Mouse (Mus musculus) kidney, postnatal 0 days (tissue): ENCODE measurements around the gene Lzts2. TPM values are rescaled to one million over a fixed set of nuclear protein-coding genes. Genes with fewer than 3 reads are reported as not detected.

Experiments used
- ATAC-seq: fragments of 200-750 bp; cut with Nextera tagmentation; replicated peaks from 2 replicates; pipeline ENCODE4 v1.8.0; 2017; ENCODE audit warnings: low read depth, moderate number of reproducible peaks, moderate TSS enrichment, moderate library complexity; ENCODE audit not compliant: low FRiP score
- DNase-seq: peaks from one replicate; pipeline ENCODE4 v3.0.0-alpha.2; 2016; ENCODE audit warnings: low spot score
- H3K27ac ChIP-seq: fragments of 300-500 bp; sonication (generic); 2 replicates; pipeline ENCODE4 v1.5.1; 2014; ENCODE audit warnings: mild to moderate bottlenecking
- H3K27me3 ChIP-seq: fragments of 300-500 bp; sonication (generic); 2 replicates; pipeline ENCODE4 v1.6.1; 2014; ENCODE audit warnings: low read length, mixed read lengths; ENCODE audit not compliant: insufficient read depth
- H3K36me3 ChIP-seq: fragments of 300-500 bp; sonication (generic); 2 replicates; pipeline ENCODE4 v1.6.1; 2014; ENCODE audit warnings: low read length, mixed read lengths; ENCODE audit not compliant: insufficient read depth
- H3K4me1 ChIP-seq: fragments of 300-500 bp; sonication (generic); replicated peaks from 2 replicates; pipeline ENCODE4 v1.6.1; 2014; ENCODE audit warnings: antibody characterized with exemption, low read length, mixed read lengths; ENCODE audit not compliant: insufficient read depth
- H3K4me2 ChIP-seq: fragments of 300-500 bp; sonication (generic); 2 replicates; pipeline ENCODE4 v1.6.1; 2014; ENCODE audit warnings: mild to moderate bottlenecking, low read length, moderate library complexity, mixed read lengths
- H3K4me3 ChIP-seq: fragments of 300-500 bp; sonication (generic); replicated peaks from 2 replicates; pipeline ENCODE4 v1.5.1; 2014; ENCODE audit warnings: low read depth, low read length
- H3K9ac ChIP-seq: fragments of 300-500 bp; sonication (generic); 2 replicates; pipeline ENCODE4 v1.6.1; 2014; ENCODE audit warnings: low read depth, low read length
- H3K9me3 ChIP-seq: fragments of 300-500 bp; sonication (generic); replicated peaks from 2 replicates; pipeline ENCODE4 v1.6.1; 2016; ENCODE audit warnings: low read length, inconsistent platforms, mixed read lengths
- CTCF ChIP-seq: IDR thresholded peaks from 2 replicates; pipeline ENCODE4 v1.5.1; 2016; ENCODE audit warnings: antibody characterized with exemption, low read depth, mild to moderate bottlenecking, moderate library complexity
- WGBS: fragments of 180-500 bp; shearing (Covaris S2); extraction: QIAGEN DNeasy Blood & Tissue Kit; methylation state at CpG from one replicate; pipeline ENCODE4 v1.1.7; 2014; 5-methylcytosine and 5-hydroxymethylcytosine counted together
- polyA plus RNA-seq: library from polyadenylated mRNA; unstranded; fragments of >200 nt; fragmentation: Nextera tagmentation; extraction: Ambion mirVana; gene quantifications from 2 replicates; pipeline ENCODE4 v1.2.1, GENCODE M21; 2015

Lzts2 gene
- 58.6 and 69.5 TPM in 2 replicates for polyA plus RNA-seq

DNA sequence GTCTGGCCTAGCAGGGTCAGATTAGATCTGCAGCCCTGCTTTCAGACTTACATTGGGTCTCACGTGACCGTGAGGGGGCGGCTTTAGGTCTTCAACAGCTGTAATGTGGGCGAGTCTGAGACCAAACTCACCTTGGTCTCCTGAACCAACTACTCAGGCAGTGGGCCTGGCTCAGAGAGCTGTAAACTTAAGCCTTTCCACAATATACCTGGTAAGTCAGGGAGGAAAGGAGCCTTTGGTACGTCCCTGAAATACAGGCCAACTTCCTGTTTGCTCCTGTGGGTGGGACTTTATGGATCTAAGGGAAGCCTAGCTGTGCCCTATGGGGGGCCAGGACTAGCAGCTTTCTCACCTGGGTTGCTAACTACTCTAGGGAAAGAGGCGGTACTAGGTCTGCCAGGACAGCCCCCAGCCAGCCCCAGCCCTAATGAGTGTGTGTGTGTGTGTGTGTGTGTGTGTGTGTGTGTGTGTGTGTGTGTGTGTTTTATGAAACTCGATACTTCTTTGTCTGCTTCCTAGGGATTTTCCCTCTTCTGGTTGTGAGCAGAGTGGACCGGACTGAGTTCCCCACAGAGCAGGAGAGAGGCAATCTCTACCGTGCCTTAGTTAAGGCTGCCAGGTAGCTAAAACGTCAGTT, at the start of gene Lzts2:
Gene Lzts2 (plus strand): TSS at position 80 of the 637 bp plus-strand sequence.
- WGBS: 6% methylated on average over 10 of the region's 10 CpGs
- H3K27me3 ChIP-seq: no peaks in the 10 kb centered on the region
- H3K36me3 ChIP-seq: 0 out of 2 replicates have a peak, but pooled peaks cover 11% of the 10 kb centered on the region
- peak within 1 kb of the TSS; percentile 99 for H3K27ac ChIP-seq
- peaks cover 36% of the 10 kb centered on the region for H3K4me1 ChIP-seq
- ATAC-seq (peak; percentile 17), DNase-seq (peak; percentile 63)
- TF ChIP-seq CTCF: 0 out of 2 replicates have a peak, but pooled peaks have one; percentile 2
- H3K4me3 ChIP-seq: peak within 1 kb of the TSS; percentile 73
- H3K9ac ChIP-seq: peak within 1 kb of the TSS; percentile 76
- peak within 1 kb of the TSS; percentile 97 for H3K4me2 ChIP-seq
- H3K9me3 ChIP-seq: no peaks in the 10 kb centered on the region

DNA sequence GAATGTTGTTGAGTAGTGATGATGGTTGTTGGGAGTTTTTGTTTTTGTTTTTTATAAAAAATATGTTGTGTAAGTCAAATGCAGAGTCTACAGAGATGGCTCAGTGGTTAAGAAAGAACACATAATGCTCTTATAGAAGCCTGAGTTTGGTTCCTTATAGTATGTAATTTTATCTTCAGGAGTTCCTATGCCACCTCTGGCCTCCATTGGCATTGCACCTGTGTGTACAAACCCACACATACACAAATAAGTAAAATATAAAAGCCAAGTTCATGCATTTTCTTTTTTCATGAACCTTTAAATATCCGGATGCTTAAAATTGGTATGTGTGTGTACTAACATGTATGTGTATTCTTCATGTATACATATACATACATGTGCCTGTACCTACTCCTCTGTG, 48.2 kb upstream of the Lzts2 start:
- no peaks in the 10 kb centered on the region for H3K4me1 ChIP-seq
- no peak overlapping the region for H3K9ac ChIP-seq
- no peak overlapping the region for H3K4me3 ChIP-seq
- no peaks in the 10 kb centered on the region for H3K27me3 ChIP-seq
- ATAC-seq (no peak), DNase-seq (no peak)
- TF ChIP-seq CTCF: 0 out of 2 replicates have a peak, but pooled peaks have one; percentile 6
- H3K4me2 ChIP-seq: no peak overlapping the region
- WGBS: 95% methylated on average over 1 of the region's 1 CpGs
- peaks cover 73% of the 10 kb centered on the region for H3K36me3 ChIP-seq
- no peak overlapping the region for H3K27ac ChIP-seq
- no peaks in the 10 kb centered on the region for H3K9me3 ChIP-seq

DNA sequence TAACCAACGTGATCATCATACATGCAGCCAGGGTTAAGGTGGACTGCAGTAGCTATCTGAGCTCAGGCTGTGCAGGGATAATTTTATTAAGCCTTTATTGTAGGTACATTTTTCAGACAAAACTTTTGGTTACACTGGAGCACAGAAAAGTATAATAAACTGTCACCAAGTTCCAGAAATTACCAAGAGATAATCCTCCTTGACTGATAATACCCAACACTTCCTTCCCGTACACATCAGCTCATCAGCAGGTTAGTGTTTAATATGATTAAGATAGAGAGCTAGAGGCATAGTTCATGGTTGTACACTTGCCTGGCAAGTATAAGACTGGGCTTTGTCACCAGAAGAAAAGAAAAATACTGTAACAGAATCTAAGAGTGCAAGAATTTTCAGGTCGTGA, 45.9 kb upstream of the Lzts2 start:
- peaks cover 75% of the 10 kb centered on the region for H3K36me3 ChIP-seq
- H3K4me1 ChIP-seq: no peaks in the 10 kb centered on the region
- no peak overlapping the region for H3K4me2 ChIP-seq
- no peak overlapping the region for H3K27ac ChIP-seq
- no peak for DNase-seq
- ATAC-seq: no peak
- TF ChIP-seq CTCF: no peak
- H3K4me3 ChIP-seq: no peak overlapping the region
- no peaks in the 10 kb centered on the region for H3K27me3 ChIP-seq
- H3K9me3 ChIP-seq: no peaks in the 10 kb centered on the region
- WGBS: 83% methylated on average over 3 of the region's 3 CpGs
- H3K9ac ChIP-seq: no peak overlapping the region

DNA sequence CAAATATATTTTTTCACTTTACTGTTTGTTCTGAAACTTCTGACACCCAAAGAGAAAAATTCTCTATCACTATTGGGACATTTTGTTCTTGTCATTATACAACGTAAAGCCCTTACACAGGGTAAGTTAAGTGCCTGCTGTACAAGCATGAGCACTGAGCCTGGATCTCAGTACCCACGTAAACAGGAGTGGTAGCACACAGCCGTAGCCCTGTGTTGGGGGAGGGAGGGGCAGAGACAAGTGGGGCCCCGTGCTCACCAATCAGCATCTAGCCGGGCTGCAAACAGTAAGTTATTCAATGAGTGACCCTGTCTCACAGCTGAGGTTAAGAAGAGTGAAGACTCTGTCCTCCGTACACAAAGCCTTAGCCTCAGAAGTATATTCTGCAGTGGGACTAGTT, 37.6 kb upstream of the Lzts2 start:
- no peak for TF ChIP-seq CTCF
- Histone ChIP-seq H3K9me3 (no peaks in the 10 kb centered on the region), H3K36me3 (peaks cover 83% of the 10 kb centered on the region), H3K9ac (no peak overlapping the region), H3K4me2 (no peak overlapping the region), H3K4me1 (no peaks in the 10 kb centered on the region), H3K4me3 (no peak overlapping the region), H3K27ac (no peak overlapping the region), H3K27me3 (no peaks in the 10 kb centered on the region)
- 83% methylated on average over 6 of the region's 6 CpGs for WGBS
- no peak for DNase-seq
- no peak for ATAC-seq

DNA sequence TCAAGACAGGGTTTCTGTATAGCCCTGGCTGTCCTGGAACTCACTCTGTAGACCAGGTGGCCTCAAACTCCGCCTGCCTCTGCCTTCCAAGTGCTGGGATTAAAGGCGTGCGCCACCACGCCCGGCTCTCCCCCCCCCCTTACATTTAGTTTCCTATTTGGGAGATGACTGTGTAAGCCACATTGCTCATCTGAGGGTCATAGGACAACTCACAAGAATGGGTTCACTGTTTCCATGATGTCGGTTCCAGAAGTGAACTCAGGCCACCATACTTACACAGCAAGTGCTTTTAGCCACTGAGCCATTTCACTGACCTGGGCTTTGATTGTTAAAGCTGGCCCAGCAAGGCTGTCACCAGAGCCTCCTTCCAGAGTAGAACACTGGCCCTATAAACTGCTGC, 37.1 kb upstream of the Lzts2 start:
- H3K9ac ChIP-seq: no peak overlapping the region
- H3K9me3 ChIP-seq: no peaks in the 10 kb centered on the region
- no peaks in the 10 kb centered on the region for H3K4me1 ChIP-seq
- H3K4me2 ChIP-seq: no peak overlapping the region
- no peak overlapping the region for H3K27ac ChIP-seq
- no peak for TF ChIP-seq CTCF
- H3K4me3 ChIP-seq: no peak overlapping the region
- ATAC-seq (no peak), DNase-seq (no peak)
- peaks cover 81% of the 10 kb centered on the region for H3K36me3 ChIP-seq
- H3K27me3 ChIP-seq: no peaks in the 10 kb centered on the region
- WGBS: 81% methylated on average over 6 of the region's 6 CpGs

DNA sequence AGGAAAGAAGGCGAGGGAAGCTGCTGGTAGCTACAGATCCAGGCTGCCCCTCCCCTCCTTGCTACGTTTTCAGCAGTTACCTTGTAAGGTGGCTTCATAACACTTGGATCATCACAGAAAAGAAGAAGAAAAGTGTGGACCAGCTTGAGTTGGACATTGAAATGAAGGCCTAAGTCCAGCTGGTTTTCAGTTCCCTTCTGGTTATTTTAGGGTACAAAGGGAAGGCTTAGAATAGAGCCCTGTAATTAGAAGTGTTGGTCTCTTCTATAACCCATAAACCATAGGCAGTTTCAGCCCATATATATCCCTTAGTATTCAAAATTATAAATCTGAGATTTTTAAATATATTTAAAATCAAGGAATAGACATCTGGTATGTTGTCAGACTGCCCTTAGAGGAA, 33.4 kb upstream of the Lzts2 start:
- H3K9me3 ChIP-seq: no peaks in the 10 kb centered on the region
- 85% methylated on average over 2 of the region's 2 CpGs for WGBS
- H3K4me1 ChIP-seq: no peaks in the 10 kb centered on the region
- DNase-seq (no peak), ATAC-seq (no peak)
- no peak overlapping the region for H3K4me2 ChIP-seq
- H3K27me3 ChIP-seq: no peaks in the 10 kb centered on the region
- no peak overlapping the region for H3K27ac ChIP-seq
- no peak overlapping the region for H3K9ac ChIP-seq
- no peak overlapping the region for H3K4me3 ChIP-seq
- peaks cover 44% of the 10 kb centered on the region for H3K36me3 ChIP-seq
- no peak for TF ChIP-seq CTCF
